Mouse (Mus musculus) thymus, adult 2 months (tissue): ENCODE results near the gene Gm20388.

Experiments used
- CTCF ChIP-seq: fragments of 200-500 bp; IDR thresholded peaks from 2 replicates; pipeline ENCODE4 v1.5.1; 2012; ENCODE audit warnings: mild to moderate bottlenecking, control low read depth, low read length, moderate library complexity, borderline replicate concordance; ENCODE audit not compliant: control insufficient read depth, poor library complexity, insufficient read depth; ENCODE audit errors: extremely low read depth
- POLR2A ChIP-seq: fragments of 200-500 bp; IDR thresholded peaks from 2 replicates; pipeline ENCODE4 v1.6.1; 2012; ENCODE audit warnings: mild to moderate bottlenecking, low read length, control low read depth, moderate library complexity; ENCODE audit not compliant: control insufficient read depth, poor library complexity, insufficient read depth; ENCODE audit errors: extremely low read depth

- TF ChIP-seq CTCF (no peak), POLR2A (no peak)
Measured at GRCm38 (mm10) chr8:122825408-122825807, 2914.8 kb downstream of the Gm20388 start.
